Mouse (Mus musculus) cerebellum, adult 2 months (tissue): ENCODE results near the gene Zfp804b. TPM values are rescaled to one million over a fixed set of nuclear protein-coding genes. Genes with fewer than 3 reads are reported as not detected.
A peak's percentile ranks its signal among the peaks of the same experiment; 100 is the strongest.
"Not testable (repeated sequence)": the region's sequence is repeated elsewhere in the genome, so short reads cannot be mapped to it uniquely, and the experiment has no call there.

Source experiments
- DNase-seq, 2 experiments: peaks; one replicate each; pipeline ENCODE4 v3.0.0; 2021
- H3K27ac ChIP-seq: fragments of 200-500 bp; 2 replicates; pipeline ENCODE4 v1.5.1; 2012; ENCODE audit warnings: low read length, control low read depth, inconsistent platforms; ENCODE audit not compliant: insufficient read depth
- H3K27me3 ChIP-seq: fragments of 200-500 bp; 2 replicates; pipeline ENCODE4 v1.6.1; 2012; ENCODE audit warnings: inconsistent platforms, mild to moderate bottlenecking, low read length, moderate library complexity; ENCODE audit not compliant: control insufficient read depth, insufficient read depth
- H3K4me1 ChIP-seq: fragments of 200-500 bp; 2 replicates; pipeline ENCODE4 v1.6.1; 2011; ENCODE audit warnings: low read length; ENCODE audit not compliant: control insufficient read depth, insufficient read depth
- H3K4me3 ChIP-seq: fragments of 200-500 bp; replicated peaks from 2 replicates; pipeline ENCODE3; 2011; ENCODE audit warnings: mild to moderate bottlenecking, low read depth, low read length, control low read depth; ENCODE audit not compliant: insufficient read depth
- CTCF ChIP-seq: fragments of 200-500 bp; IDR thresholded peaks from 2 replicates; pipeline ENCODE4 v1.5.1; 2011; ENCODE audit warnings: low read depth, mild to moderate bottlenecking, control low read depth, low read length, moderate library complexity, borderline replicate concordance; ENCODE audit not compliant: insufficient read depth
- POLR2A ChIP-seq: fragments of 200-500 bp; IDR thresholded peaks from 2 replicates; pipeline ENCODE4 v1.6.1; 2011; ENCODE audit warnings: low read length, control low read depth, borderline replicate concordance; ENCODE audit not compliant: insufficient read depth
- WGBS: fragments of 180-500 bp; shearing (Covaris S2); methylation state at CpG from one replicate; pipeline ENCODE4 v1.1.7; 2018; 5-methylcytosine and 5-hydroxymethylcytosine counted together
- polyA plus RNA-seq: library from polyadenylated mRNA; depleted of rRNA; stranded (reverse); fragments of >200 nt; gene quantifications from 2 replicates; pipeline ENCODE4 v1.2.3, GENCODE M21; 2012; rRNA removed

Gene Zfp804b
- 0.05 and 0.11 TPM in 2 replicates for polyA plus RNA-seq

- no peak within 1 kb of the TSS for H3K27ac ChIP-seq
These were observed at the start of gene Zfp804b for GRCm38 (mm10) chr5:7344145-7345010. TSS of gene Zfp804b (minus strand) at chr5:7344756.

GRCm38 (mm10) chr5:7364616-7365015 is 20.1 kb upstream of the Zfp804b start:
- not testable (repeated sequence) for H3K4me1 ChIP-seq, H3K27me3 ChIP-seq, H3K4me3 ChIP-seq, H3K27ac ChIP-seq, DNase-seq
- 90% methylated on average over 1 of the region's 1 CpGs for WGBS

More at GRCm38 (mm10) chr5:7344145-7345010, at the start of gene Zfp804b:
- Histone ChIP-seq H3K4me1 (no peaks in the 10 kb centered on the region), H3K4me3 (peak within 1 kb of the TSS; percentile 6), H3K27me3 (no peaks in the 10 kb centered on the region)
- TF ChIP-seq CTCF: no peak
- no peak for TF ChIP-seq POLR2A
- under 1% methylated on average over 50 of the region's 50 CpGs for WGBS
- peak; percentile 3 to 18 for DNase-seq

- 2% methylated on average over 11 of the region's 11 CpGs for WGBS
- TF ChIP-seq CTCF (no peak), POLR2A (no peak)
- no peak for DNase-seq
- Histone ChIP-seq H3K27me3 (no peaks in the 10 kb centered on the region), H3K4me3 (peak overlapping the region; percentile 6), H3K4me1 (no peaks in the 10 kb centered on the region), H3K27ac (no peak overlapping the region)
These were observed 444 bp upstream of the Zfp804b start for GRCm38 (mm10) chr5:7345011-7345389.

- Histone ChIP-seq H3K4me1 (no peaks in the 10 kb centered on the region), H3K4me3 (no peak overlapping the region), H3K27ac (no peak overlapping the region), H3K27me3 (no peaks in the 10 kb centered on the region)
- TF ChIP-seq CTCF: no peak
- WGBS: 27% methylated on average over 4 of the region's 4 CpGs
- no peak for DNase-seq
These were observed 19.0 kb downstream of the Zfp804b start for GRCm38 (mm10) chr5:7325594-7325993.

GRCm38 (mm10) chr5:7303819-7304218 is 40.7 kb downstream of the Zfp804b start, which contains the start of gene Tex47:
TSS of gene Tex47 (plus strand) at chr5:7304119.
- Histone ChIP-seq H3K4me3 (no peak within 1 kb of the TSS), H3K4me1 (no peaks in the 10 kb centered on the region), H3K27ac (no peak within 1 kb of the TSS), H3K27me3 (no peaks in the 10 kb centered on the region)
- TF ChIP-seq POLR2A (no peak), CTCF (no peak)
- no peak for DNase-seq
- 86% methylated on average over 1 of the region's 1 CpGs for WGBS

- no peak for TF ChIP-seq POLR2A
- TF ChIP-seq CTCF: no peak
- Histone ChIP-seq H3K27me3 (no peaks in the 10 kb centered on the region), H3K4me3 (no peak overlapping the region), H3K4me1 (no peaks in the 10 kb centered on the region), H3K27ac (no peak overlapping the region)
- 9% methylated on average over 1 of the region's 1 CpGs for WGBS
- no peak for DNase-seq
These were observed 41.6 kb downstream of the Zfp804b start for GRCm38 (mm10) chr5:7302969-7303368.

GRCm38 (mm10) chr5:7284336-7284735 is 60.2 kb downstream of the Zfp804b start:
- WGBS: 98% methylated on average over 1 of the region's 1 CpGs
- no peak overlapping the region for H3K4me3 ChIP-seq
- no peaks in the 10 kb centered on the region for H3K27me3 ChIP-seq
- no peak for DNase-seq
- H3K27ac ChIP-seq: no peak overlapping the region
- TF ChIP-seq POLR2A: no peak
- TF ChIP-seq CTCF: no peak
- no peaks in the 10 kb centered on the region for H3K4me1 ChIP-seq

- no peak for TF ChIP-seq CTCF
- no peak for TF ChIP-seq POLR2A
These were observed 67.7 kb downstream of the Zfp804b start for GRCm38 (mm10) chr5:7276659-7277455.

More at GRCm38 (mm10) chr5:7276659-7277455, 67.7 kb downstream of the Zfp804b start:
- no peaks in the 10 kb centered on the region for H3K27me3 ChIP-seq
- no peak overlapping the region for H3K4me3 ChIP-seq
- H3K27ac ChIP-seq: no peak overlapping the region
- no peaks in the 10 kb centered on the region for H3K4me1 ChIP-seq
- WGBS: 91% methylated on average over 7 of the region's 7 CpGs
- DNase-seq: no peak
